Mouse (Mus musculus): ENCODE results near the gene Wsb1. TPM values are rescaled to one million over a fixed set of nuclear protein-coding genes. Genes with fewer than 3 reads are reported as not detected.
A peak's percentile ranks its signal among the peaks of the same experiment; 100 is the strongest.

Gene Wsb1
- polyA plus RNA-seq, 1 experiment from 2014 or later: 114 TPM

DNA sequence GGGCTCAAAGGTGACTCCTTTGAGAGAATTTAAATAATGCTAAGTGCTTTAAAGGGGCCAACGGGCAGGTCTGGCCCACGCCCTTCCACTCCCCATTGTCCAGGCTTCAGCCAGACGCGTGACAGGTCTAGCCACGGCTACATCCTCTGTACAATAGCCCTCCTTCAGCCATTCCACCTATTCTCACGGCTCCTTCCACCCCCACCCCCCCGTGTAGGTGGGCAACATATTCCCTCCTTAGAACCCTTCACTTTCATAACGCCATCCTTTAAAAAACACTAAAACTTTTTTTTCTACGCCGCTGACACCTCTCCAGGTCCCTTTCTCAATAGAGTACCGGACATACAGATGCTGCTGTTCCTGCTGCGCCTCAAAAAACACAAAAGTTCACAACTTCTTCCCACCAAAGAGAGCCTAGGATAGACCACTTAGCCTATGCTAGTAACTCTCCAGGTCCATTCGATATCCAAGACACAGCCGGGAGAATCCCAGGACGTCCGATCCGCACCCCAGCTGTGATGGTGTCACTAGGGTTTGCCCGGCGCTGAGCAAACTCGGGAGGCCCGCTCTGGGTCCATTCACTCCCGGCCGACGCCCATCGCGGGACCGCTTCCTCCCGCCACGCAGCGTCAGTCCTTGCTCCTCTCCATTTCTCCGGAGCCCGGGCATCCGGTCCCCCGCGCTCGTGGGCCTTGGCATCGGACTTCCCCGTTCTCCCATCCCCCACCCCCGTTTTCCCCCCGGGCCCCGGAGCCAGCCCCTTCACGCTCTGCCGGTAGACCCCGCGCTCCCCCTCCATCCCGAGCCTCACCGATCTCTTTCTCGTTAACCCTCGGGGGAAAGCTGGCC, 705 bp downstream of the Wsb1 start:
- Histone ChIP-seq H3K4me1 (replicated peaks; ENCODE audit: control insufficient read depth, insufficient read depth, low read length) (peaks cover 4% of the 10 kb centered on the region), H3K9me3 (ENCODE audit: control insufficient read depth, low read length) (no peaks in the 10 kb centered on the region), H3K36me3 (ENCODE audit: control insufficient read depth, insufficient read depth, low read length) (peaks cover 7% of the 10 kb centered on the region; the same call in 1 of the 2 replicates), H3K27me3 (replicated peaks; ENCODE audit: control insufficient read depth, insufficient read depth, low read length) (no peaks in the 10 kb centered on the region), H3K4me2 (peak overlapping the region; percentile 97), H3K4me3 (ENCODE audit: low read depth, low read length) (peak overlapping the region; percentile 93), H3K9ac (ENCODE audit: low read depth, low read length) (peak overlapping the region; percentile 95), H3K27ac (ENCODE audit: low read depth, low read length) (peak overlapping the region; percentile 81)
- ATAC-seq (replicated peaks; ENCODE audit: low FRiP score) (peak; percentile 68), DNase-seq (ENCODE audit: low spot score) (peak; percentile 73)
- WGBS: 2% methylated on average over 49 of the region's 49 CpGs

DNA sequence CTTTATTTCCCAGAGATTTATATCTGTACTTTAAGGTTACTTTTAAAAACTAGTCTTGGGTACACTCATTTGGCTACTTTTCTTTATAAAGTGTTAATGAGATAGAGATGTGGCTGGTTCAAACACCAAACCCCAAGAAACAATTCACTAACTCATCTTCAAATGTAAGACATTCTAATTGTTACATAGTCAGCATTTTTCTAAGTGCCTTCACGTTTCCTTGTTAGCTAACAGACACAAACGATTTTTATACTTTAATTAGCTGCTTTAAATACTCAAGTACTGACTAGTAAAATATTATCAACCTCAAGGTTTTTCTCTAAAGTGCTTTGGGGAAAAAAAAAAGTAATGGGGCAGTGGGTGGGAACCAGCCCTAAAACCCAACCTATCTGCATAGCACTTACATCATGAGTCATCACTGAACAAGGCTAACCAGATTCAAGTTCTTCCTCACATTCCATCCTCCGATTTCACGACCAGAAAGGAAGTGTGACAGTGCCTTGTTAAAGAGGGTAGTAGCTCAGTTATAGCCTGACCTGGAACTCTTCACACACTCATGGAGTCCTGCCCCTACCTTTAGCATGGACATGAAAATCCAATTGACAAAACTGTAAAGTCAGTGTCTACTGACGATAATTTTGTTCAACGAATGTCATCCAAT, 1.5 kb downstream of the Wsb1 start:
- ATAC-seq (replicated peaks; ENCODE audit: low FRiP score) (no peak), DNase-seq (ENCODE audit: low spot score) (no peak)
- Histone ChIP-seq H3K9ac (ENCODE audit: low read depth, low read length) (peak overlapping the region; percentile 95), H3K27ac (ENCODE audit: low read depth, low read length) (no peak overlapping the region), H3K9me3 (ENCODE audit: control insufficient read depth, low read length) (no peaks in the 10 kb centered on the region), H3K4me3 (ENCODE audit: low read depth, low read length) (peak overlapping the region; percentile 93), H3K4me2 (peak overlapping the region; percentile 97), H3K4me1 (replicated peaks; ENCODE audit: control insufficient read depth, insufficient read depth, low read length) (peaks cover 4% of the 10 kb centered on the region), H3K27me3 (replicated peaks; ENCODE audit: control insufficient read depth, insufficient read depth, low read length) (no peaks in the 10 kb centered on the region), H3K36me3 (ENCODE audit: control insufficient read depth, insufficient read depth, low read length) (peaks cover 9% of the 10 kb centered on the region; the same call in 1 of the 2 replicates)
- WGBS: 21% methylated on average over 6 of the region's 6 CpGs

DNA sequence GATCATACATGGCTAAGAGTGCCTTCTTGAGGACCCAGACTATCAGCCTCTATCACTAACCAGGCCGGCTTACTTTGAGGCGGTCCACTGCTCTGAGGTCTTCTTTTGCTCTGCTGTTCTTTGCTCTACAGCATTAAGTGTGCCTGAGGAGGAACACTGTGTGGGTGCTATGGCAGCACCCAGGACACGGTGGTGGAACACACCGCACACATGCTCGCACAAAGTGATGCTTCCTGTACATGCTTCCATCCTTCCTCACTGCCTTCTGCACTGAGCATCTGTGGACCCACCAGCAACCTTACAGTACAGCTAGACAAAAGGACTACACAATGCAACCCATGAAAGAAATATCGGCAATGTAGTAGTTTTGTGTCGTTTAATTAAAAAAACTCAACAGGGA, 15.4 kb downstream of the Wsb1 start:
- peaks cover 6% of the 10 kb centered on the region; the same call in 1 of the 2 replicates for H3K9me3 ChIP-seq (ENCODE audit: control insufficient read depth, low read length)
- H3K36me3 ChIP-seq (ENCODE audit: control insufficient read depth, insufficient read depth, low read length): peaks cover 45% of the 10 kb centered on the region
- no peak overlapping the region for H3K4me2 ChIP-seq
- H3K9ac ChIP-seq (ENCODE audit: low read depth, low read length): no peak overlapping the region
- no peak for DNase-seq (ENCODE audit: low spot score)
- H3K27me3 ChIP-seq (replicated peaks; ENCODE audit: control insufficient read depth, insufficient read depth, low read length): no peaks in the 10 kb centered on the region
- no peak overlapping the region for H3K27ac ChIP-seq (ENCODE audit: low read depth, low read length)
- WGBS: 96% methylated on average over 7 of the region's 7 CpGs
- ATAC-seq (replicated peaks; ENCODE audit: low FRiP score): no peak
- no peaks in the 10 kb centered on the region for H3K4me1 ChIP-seq (replicated peaks; ENCODE audit: control insufficient read depth, insufficient read depth, low read length)
- H3K4me3 ChIP-seq (ENCODE audit: low read depth, low read length): no peak overlapping the region

DNA sequence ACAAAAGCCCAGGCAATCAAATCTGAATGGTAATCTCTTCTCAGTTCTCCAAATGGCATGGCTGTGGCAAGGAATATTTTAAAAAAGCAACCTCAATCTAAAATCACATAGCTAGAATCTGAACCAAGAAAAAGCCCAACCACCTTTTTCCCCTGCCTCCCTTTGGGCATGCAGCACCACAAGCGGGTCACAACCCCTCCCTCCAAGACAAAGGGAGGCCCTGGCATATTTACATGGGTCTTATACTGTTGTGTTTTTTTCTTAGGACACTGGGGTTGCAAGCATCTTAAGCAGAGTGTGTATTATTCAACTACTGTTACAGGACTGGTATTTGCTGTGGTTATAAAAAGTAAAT, 16.1 kb downstream of the Wsb1 start:
- Histone ChIP-seq H3K9ac (ENCODE audit: low read depth, low read length) (no peak overlapping the region), H3K27ac (ENCODE audit: low read depth, low read length) (no peak overlapping the region), H3K27me3 (replicated peaks; ENCODE audit: control insufficient read depth, insufficient read depth, low read length) (no peaks in the 10 kb centered on the region), H3K9me3 (ENCODE audit: control insufficient read depth, low read length) (peaks cover 6% of the 10 kb centered on the region; the same call in 1 of the 2 replicates), H3K4me1 (replicated peaks; ENCODE audit: control insufficient read depth, insufficient read depth, low read length) (no peaks in the 10 kb centered on the region), H3K36me3 (ENCODE audit: control insufficient read depth, insufficient read depth, low read length) (peaks cover 41% of the 10 kb centered on the region), H3K4me3 (ENCODE audit: low read depth, low read length) (no peak overlapping the region), H3K4me2 (no peak overlapping the region)
- WGBS: 36% methylated on average over 1 of the region's 1 CpGs
- ATAC-seq (replicated peaks; ENCODE audit: low FRiP score): no peak
- DNase-seq (ENCODE audit: low spot score): no peak

DNA sequence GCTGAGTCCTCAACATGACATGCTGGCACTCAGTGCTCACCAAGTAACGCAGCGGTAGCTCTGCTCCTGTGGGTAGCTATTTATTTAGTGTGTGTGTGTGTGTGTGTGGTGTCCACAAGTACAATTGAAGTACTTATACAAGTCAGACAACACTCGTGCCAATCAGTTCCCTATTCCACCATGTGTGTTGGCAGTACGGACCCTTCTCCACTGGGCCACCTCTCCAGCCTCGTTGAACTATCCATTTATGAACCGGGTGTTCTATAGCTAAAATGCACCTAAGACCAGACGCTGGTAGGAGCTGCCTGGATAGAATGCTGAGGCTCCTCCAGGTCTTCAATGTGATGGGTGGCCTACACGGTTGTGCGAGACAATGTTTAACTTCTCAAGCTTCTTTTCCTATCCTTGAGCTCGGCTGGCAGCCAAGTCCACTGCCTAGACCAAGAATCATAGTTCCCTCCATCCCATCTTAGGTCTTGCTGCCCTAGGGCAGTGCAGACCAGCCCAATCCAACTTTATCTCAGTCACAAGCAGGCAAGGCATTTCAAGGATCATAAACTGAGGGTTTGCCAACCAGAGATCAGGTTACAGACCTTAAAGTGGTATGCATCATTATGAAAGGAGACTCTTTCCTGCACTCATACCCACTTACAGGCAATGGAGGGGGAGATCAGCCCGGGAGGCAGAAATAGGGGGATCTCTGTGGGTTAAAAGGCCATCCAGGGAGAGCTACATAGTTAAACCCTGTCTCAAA, 16.6 kb downstream of the Wsb1 start:
- ATAC-seq (replicated peaks; ENCODE audit: low FRiP score) (no peak), DNase-seq (ENCODE audit: low spot score) (no peak)
- Histone ChIP-seq H3K36me3 (ENCODE audit: control insufficient read depth, insufficient read depth, low read length) (peaks cover 40% of the 10 kb centered on the region), H3K9me3 (ENCODE audit: control insufficient read depth, low read length) (peaks cover 6% of the 10 kb centered on the region; the same call in 1 of the 2 replicates), H3K9ac (ENCODE audit: low read depth, low read length) (no peak overlapping the region), H3K4me2 (no peak overlapping the region), H3K27ac (ENCODE audit: low read depth, low read length) (no peak overlapping the region), H3K4me3 (ENCODE audit: low read depth, low read length) (no peak overlapping the region), H3K4me1 (replicated peaks; ENCODE audit: control insufficient read depth, insufficient read depth, low read length) (no peaks in the 10 kb centered on the region), H3K27me3 (replicated peaks; ENCODE audit: control insufficient read depth, insufficient read depth, low read length) (no peaks in the 10 kb centered on the region)
- WGBS: 92% methylated on average over 11 of the region's 11 CpGs

DNA sequence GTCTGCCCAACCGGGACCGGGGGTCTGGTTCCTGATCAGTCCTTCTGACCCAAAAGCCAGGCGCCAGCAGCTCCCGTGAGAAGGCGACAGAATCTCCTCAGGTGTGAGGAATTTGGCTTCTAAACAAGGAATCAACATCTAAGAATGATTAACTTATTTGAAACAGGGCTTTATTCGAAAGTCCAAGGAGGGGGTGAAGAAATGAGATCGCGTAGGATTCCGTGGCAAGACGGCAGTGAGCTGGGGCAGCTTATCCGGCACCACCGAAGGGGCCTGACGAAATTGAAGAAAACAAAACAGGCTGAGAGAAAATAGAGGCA, 24.3 kb downstream of the Wsb1 start:
- H3K4me2 ChIP-seq: no peak overlapping the region
- no peak overlapping the region for H3K4me3 ChIP-seq (ENCODE audit: low read depth, low read length)
- no peaks in the 10 kb centered on the region for H3K9me3 ChIP-seq (ENCODE audit: control insufficient read depth, low read length)
- H3K4me1 ChIP-seq (replicated peaks; ENCODE audit: control insufficient read depth, insufficient read depth, low read length): no peaks in the 10 kb centered on the region
- H3K9ac ChIP-seq (ENCODE audit: low read depth, low read length): no peak overlapping the region
- ATAC-seq (replicated peaks; ENCODE audit: low FRiP score) (no peak), DNase-seq (ENCODE audit: low spot score) (no peak)
- WGBS: 87% methylated on average over 13 of the region's 13 CpGs
- H3K36me3 ChIP-seq (ENCODE audit: control insufficient read depth, insufficient read depth, low read length): no peaks in the 10 kb centered on the region
- no peaks in the 10 kb centered on the region for H3K27me3 ChIP-seq (replicated peaks; ENCODE audit: control insufficient read depth, insufficient read depth, low read length)
- H3K27ac ChIP-seq (ENCODE audit: low read depth, low read length): no peak overlapping the region

DNA sequence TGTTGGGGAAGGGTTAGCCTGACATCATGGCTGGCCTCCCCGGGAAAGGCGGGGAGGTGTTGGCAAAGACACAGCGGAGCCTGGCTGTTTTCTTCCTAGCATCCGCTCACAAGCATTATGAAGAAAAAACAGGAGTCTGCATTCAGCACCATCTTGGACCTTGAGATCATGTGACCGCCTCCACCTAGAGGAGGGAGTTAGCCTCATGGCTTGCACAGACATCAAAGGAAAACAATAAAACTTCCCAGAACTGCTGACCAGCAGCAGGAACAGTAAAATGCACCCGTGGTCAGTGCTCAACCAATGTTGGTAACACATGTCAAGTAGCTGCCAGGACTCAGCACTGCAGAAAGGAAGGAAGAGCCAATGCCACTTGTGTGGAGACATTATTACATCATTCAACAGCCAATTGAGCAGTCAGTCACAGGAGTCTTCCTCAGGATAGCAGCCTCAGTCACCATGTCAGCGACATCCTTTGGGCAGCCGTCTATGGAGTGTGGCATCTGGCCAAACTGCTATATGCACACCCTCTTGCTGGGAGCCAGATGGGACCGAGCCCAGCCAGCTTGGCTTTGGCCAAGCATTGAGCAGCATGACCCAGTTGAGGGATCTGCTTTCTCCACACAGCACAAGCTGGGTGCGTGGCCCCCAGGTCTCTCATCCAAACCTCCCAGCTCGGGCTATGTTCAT, 24.8 kb downstream of the Wsb1 start:
- WGBS: 81% methylated on average over 11 of the region's 11 CpGs
- Histone ChIP-seq H3K27me3 (replicated peaks; ENCODE audit: control insufficient read depth, insufficient read depth, low read length) (no peaks in the 10 kb centered on the region), H3K9ac (ENCODE audit: low read depth, low read length) (no peak overlapping the region), H3K36me3 (ENCODE audit: control insufficient read depth, insufficient read depth, low read length) (no peaks in the 10 kb centered on the region), H3K4me1 (replicated peaks; ENCODE audit: control insufficient read depth, insufficient read depth, low read length) (peaks cover 2% of the 10 kb centered on the region), H3K27ac (ENCODE audit: low read depth, low read length) (no peak overlapping the region), H3K4me3 (ENCODE audit: low read depth, low read length) (no peak overlapping the region), H3K4me2 (no peak overlapping the region), H3K9me3 (ENCODE audit: control insufficient read depth, low read length) (no peaks in the 10 kb centered on the region)
- no peak for ATAC-seq (replicated peaks; ENCODE audit: low FRiP score)
- no peak for DNase-seq (ENCODE audit: low spot score)

DNA sequence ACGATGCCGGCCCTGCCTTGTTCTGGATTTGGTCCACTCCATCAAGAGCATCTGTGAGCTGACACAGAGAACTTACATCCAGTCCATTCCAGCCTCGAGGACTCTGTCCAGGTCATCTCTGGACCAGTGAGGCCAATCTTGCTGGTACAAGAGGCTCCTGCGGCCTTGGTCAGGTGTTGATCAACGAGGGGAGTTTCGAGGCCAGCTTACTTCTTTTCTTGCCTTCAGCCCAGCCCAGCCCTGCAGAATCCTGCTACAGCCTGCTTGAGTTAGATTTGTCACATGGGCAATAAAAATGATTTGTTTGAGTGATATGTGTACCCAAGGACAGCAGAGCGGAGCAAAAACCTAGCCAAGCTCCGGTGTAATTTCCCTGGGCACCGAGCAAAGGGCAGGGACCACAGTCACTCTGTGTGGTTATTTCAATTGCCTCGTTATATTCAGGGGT, 25.4 kb downstream of the Wsb1 start:
- no peak overlapping the region for H3K9ac ChIP-seq (ENCODE audit: low read depth, low read length)
- no peaks in the 10 kb centered on the region for H3K9me3 ChIP-seq (ENCODE audit: control insufficient read depth, low read length)
- H3K4me3 ChIP-seq (ENCODE audit: low read depth, low read length): no peak overlapping the region
- H3K27ac ChIP-seq (ENCODE audit: low read depth, low read length): no peak overlapping the region
- H3K27me3 ChIP-seq (replicated peaks; ENCODE audit: control insufficient read depth, insufficient read depth, low read length): no peaks in the 10 kb centered on the region
- no peak for ATAC-seq (replicated peaks; ENCODE audit: low FRiP score)
- no peak for DNase-seq (ENCODE audit: low spot score)
- H3K4me1 ChIP-seq (replicated peaks; ENCODE audit: control insufficient read depth, insufficient read depth, low read length): peaks cover 4% of the 10 kb centered on the region
- H3K4me2 ChIP-seq: no peak overlapping the region
- no peaks in the 10 kb centered on the region for H3K36me3 ChIP-seq (ENCODE audit: control insufficient read depth, insufficient read depth, low read length)
- WGBS: 82% methylated on average over 10 of the region's 10 CpGs
